Mouse (Mus musculus) ovary, adult 10 weeks (tissue): Measurements from ENCODE around the gene Vmn1r28. TPM values are rescaled to one million over a fixed set of nuclear protein-coding genes. Genes with fewer than 3 reads are reported as not detected.

ENCODE experiments used
- polyA plus RNA-seq: library from polyadenylated mRNA; stranded (reverse); fragments of 350-450 nt; fragmentation: Illumina TruSeq; extraction: RNeasy Lipid Tissue Mini Kit (QIAGEN cat#74804); gene quantifications from one replicate; pipeline ENCODE4 v1.2.3, GENCODE M21; 2014

The Vmn1r28 gene
- not detected for polyA plus RNA-seq

DNA sequence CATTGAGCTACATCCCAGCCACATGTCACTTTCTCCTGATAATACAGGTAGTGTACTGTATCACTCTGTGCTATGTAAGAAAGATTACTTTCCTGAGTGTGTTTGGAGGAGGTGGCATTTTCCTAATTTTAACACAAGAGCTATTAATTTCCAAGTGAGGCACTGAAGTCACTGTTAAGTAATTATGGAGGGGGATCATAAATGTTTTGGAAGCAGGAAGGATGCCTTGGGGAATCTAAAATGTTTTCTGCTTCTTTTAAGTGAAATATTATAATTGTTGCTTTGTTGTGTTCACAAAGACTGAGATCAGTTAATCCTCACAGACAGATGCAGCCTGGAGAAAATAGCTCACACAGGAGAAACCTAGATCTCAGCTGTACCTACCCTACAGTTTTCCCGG lies at the start of gene Vmn1r28:
Gene Vmn1r28 (plus strand): TSS at position 301 of the 400 bp plus-strand sequence.

DNA sequence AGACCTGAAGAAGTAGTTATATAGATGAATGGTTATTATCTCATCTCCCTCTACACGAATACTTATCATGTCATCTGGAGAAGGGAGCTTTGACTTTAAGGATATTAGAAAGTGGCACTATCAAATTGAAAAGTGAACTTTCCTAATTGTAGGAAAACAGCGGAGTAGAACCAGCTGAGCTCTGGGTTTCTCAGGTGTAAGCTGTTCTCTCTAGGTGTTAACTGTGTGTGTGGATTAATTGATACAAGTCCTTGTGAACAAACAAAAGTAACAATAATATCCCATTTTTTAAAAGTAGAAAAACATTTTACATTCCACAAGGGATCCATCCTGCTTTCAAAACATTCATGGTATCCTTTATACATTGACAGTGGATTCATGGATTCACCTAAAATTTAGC lies 43.1 kb upstream of the Vmn1r28 start, which contains the start of gene Vmn1r27:
Gene Vmn1r27 (minus strand): TSS at position 101 of the 400 bp plus-strand sequence.

DNA sequence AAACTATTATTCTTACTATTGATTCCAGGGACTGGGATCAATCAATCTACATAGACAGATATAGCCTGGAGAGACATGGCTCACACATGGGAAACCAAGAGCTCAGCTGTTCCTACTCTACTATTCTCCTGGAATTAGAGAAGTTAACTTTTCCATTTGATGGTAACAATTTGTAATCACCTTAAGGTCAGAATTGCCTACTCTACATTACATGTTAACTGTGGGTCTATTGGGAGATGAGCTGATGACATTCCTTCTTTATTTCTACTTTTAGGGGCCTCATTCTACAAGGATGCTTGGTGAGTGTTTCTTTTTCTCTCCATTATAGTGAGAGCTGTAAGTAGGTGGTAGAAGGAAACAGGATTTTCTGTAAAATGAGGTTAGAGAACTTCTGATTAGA lies 39.4 kb downstream of the Vmn1r28 start, which contains the start of gene Vmn1r29:
Gene Vmn1r29 (plus strand): TSS at position 301 of the 400 bp plus-strand sequence.

Other genes with a start within 250 kb of the Vmn1r28 start
- gene Vmn1r26, start 246.9 kb upstream of the Vmn1r28 start, polyA plus RNA-seq = not detected
- gene Vmn1r27, start 43.2 kb upstream of the Vmn1r28 start, polyA plus RNA-seq = not detected
- not detected for gene Vmn1r29, start 39.5 kb downstream of the Vmn1r28 start, polyA plus RNA-seq
- not detected for gene Vmn1r30, start 181.3 kb downstream of the Vmn1r28 start, polyA plus RNA-seq
- gene Vmn1r31, start 213.3 kb downstream of the Vmn1r28 start, polyA plus RNA-seq = not detected